Mouse (Mus musculus): ENCODE results near the gene Hnrnpa3.
"Not testable (repeated sequence)": the region's sequence is repeated elsewhere in the genome, so short reads cannot be mapped to it uniquely, and the experiment has no call there.

The Hnrnpa3 gene

GRCm38 (mm10) chr2:75637361-75637760, 21.7 kb upstream of the Hnrnpa3 start:
- DNase-seq = no peak

DNA sequence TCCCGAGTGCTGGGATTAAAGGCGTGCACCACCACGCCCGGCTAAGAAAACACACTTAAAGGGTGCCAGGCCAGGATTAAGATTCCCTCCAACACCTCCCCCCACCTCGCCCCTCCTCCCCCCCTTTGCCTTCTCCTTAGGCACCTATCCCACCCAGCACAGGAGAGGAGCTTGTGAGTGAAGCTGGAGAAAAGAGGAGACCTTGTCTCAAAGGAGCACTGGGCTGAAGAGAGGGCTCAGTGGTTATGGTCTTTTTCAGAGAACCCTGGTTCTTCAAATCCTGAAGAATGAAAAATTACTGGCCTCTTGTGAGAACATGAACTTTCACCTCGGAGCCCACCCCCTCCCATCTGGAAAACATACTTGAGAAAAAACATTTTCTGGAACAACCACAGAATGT, 21.2 kb upstream of the Hnrnpa3 start:
- DNase-seq = not testable (repeated sequence)

GRCm38 (mm10) chr2:75639535-75639934, 19.5 kb upstream of the Hnrnpa3 start:
- not testable (repeated sequence) for DNase-seq

DNA sequence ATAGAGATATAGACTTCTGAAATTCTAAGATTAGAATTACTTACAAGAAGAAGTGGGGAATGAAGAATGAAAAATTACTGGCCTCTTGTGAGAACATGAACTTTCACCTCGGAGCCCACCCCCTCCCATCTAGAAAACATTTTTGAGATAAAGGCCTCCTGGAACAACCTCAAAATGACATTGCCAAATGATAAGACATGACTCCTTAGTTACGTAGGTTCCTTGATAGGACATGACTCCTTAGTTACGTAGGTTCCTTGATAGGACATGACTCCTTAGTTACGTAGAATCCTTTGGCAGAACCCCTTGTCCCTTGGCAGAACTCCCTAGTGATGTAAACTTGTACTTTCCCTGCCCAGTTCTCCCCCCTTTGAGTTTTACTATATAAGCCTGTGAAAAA, 16.7 kb upstream of the Hnrnpa3 start:
- DNase-seq = not testable (repeated sequence)

- no peak for DNase-seq
Measured at GRCm38 (mm10) chr2:75642795-75643550, 16.1 kb upstream of the Hnrnpa3 start.

GRCm38 (mm10) chr2:75643950-75644349, 15.1 kb upstream of the Hnrnpa3 start:
- DNase-seq = no peak

DNA sequence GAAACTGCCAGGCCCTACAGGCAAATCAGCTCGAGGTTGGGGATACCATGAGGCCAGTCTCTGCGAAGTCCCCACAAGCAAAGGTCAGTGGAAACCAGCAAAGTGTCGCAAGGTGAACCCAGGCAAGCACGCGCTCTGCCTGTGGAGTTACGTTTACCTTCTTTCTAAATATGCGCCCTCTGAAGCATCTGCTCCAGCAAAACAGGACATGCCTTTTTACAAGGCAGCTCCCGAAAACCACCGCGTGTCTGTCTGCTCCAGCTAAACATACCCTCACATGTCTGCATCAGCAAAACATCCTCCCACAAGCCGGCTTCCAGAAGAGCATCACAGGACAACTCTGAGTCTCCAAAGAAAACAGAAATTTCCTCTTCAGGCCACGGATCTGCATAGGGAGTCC, 13.8 kb upstream of the Hnrnpa3 start:
- DNase-seq = no peak

GRCm38 (mm10) chr2:75650437-75650836, 8.6 kb upstream of the Hnrnpa3 start:
- no peak for DNase-seq

GRCm38 (mm10) chr2:75653150-75653549, 5.9 kb upstream of the Hnrnpa3 start:
- DNase-seq = no peak

- no peak for DNase-seq
Measured at GRCm38 (mm10) chr2:75654679-75655078, 4.4 kb upstream of the Hnrnpa3 start.

DNA sequence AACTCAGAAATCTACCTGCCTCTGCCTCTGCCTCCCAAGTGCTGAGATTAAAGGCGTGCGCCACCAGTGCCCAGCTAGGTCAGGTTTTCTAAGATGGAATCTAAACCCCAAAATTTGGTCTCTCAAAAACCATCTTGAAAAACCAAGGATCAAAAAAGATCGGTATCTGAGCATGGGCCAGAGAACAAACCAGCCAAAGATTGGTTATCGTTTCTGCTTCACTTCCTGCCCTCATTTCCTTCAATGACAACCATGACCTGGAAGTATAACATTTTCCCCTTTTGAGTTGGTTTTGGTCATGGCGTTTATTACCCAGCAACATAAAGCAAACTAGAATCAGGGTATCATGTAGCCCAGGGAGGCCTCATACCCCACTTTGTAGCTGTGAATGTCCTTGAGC, 2.1 kb upstream of the Hnrnpa3 start:
- DNase-seq = no peak

DNA sequence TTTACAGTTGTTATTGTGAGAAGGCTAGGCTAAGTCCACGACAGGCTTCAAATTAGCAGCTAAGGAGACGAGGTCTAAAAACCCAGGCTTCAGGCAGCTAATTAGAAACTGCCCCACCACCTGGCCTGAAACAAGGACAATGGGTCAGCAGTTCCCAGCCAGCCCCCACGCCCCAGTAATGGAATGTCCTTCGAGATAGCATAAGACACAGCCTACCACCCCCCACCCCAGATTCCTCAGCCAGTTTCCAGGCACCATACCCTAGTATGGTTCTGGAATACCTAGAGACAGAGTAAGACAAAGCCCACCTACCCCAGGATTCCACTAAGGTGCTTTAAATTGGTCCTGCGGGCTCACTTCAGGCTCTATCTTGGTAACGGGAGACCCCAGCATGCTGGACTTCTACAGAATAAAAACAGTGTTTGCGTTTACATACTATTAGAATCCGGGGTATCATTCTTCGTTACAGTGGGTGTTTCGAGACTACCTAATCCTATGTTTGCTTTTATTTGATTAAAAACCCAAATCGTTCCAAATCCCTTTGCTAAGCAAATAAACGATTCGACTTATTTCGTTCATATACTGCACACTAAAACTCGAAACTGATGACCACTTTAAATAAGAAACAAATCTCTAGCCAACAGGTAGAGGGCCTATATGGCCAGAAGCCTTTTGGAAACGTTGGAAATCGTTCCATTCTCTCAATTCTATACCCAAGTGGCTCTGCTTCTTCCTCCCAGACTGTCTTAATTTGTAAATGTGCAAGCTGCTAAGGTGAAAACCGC, 962 bp upstream of the Hnrnpa3 start:
- no peak for DNase-seq

DNA sequence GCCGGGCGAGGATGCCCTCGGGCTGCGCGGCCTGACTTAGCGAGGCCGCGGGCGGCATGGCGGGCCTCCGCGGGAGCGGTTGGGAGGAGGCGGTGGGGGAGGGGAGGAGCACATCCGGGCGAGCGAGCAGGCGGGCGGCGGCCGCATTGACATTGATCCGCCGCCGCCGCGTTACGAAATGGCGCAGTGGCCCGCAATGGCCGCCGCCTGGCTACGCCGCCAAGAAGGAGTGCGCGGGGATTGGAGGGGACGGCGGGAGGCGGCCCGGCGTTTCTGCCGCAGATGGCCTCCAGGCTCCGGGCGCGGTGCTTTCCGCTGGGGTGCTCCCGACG, 534 bp downstream of the Hnrnpa3 start:
- peak; percentile 87 to 94 for DNase-seq

DNA sequence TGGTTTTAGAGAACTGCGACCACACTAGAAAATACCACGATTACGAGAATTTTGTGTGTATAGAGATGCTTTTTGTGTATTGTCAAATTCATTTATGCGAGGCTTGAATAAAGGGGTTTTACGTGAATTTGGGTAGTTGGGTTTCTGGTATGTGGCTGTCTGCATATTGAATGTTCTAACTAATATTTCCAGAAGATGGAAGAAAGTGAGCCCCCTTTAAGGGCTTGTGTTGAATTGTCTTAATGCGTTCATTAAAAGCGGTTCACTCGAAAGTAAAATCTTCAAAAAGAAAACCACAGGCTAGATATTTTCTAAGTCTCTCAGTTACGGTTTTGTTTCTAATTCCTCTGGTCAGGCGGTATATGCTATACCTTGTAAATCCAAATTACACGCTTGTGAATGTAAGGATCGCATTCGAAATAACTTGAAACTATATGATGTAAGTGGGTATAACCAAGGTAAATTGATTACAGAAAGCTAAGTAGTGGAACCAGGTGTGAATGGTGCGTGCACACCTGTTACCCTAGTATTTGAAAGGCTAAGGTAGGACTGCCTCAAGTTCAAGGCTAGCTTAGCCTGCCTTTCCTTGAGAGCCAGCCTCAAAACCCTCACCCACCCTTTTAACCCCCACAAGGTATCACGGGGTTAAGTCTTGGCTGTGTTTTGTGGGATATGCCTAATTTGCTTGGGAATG, 1.3 kb downstream of the Hnrnpa3 start:
- no peak for DNase-seq

- DNase-seq = no peak
Measured at GRCm38 (mm10) chr2:75661106-75661505, 2.0 kb downstream of the Hnrnpa3 start.

GRCm38 (mm10) chr2:75669491-75670445, 10.7 kb downstream of the Hnrnpa3 start:
- no peak for DNase-seq

DNA sequence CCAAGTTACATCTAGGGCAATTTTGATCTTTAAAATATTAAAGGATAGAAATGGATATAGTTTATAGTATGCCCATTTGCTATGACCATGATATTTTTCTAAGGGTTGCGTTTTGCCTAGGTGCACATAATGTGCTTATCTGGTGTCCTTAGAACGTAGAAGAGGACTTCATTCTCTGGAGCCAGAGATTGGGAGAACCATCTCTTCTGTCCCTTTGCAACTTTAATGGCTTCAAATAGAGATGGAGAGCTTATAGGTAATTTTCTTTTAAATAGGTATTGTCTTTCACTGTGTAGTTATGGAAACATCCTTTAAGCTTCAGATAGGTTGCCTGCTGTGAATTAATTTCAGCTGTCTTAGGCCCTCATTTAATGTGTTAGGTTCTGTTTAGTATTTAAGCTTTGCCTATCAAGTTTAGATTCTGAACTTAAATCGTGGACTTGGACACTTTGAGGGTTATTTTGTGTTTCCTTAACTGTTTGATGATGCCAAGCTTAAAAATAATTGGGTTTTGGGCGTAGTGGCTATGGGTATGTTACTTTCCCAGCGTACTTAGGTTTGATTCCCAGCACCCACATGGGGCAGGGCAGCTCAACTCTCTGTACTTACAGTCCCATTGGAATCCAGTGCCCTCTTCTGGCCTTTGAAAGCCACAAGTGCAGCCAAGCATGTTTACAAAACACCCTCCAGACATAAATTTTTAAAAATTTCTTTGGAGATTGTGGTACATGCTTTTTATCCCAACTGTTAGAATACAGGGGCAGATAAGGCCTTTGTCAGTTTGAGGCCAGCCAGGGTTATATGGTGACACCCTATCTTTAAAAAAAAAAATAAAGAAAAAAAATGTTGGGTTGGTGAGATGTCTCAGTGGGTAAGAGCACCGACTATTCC, 11.6 kb downstream of the Hnrnpa3 start:
- DNase-seq = no peak

GRCm38 (mm10) chr2:75671337-75671660, 12.2 kb downstream of the Hnrnpa3 start:
- DNase-seq = no peak

GRCm38 (mm10) chr2:75672561-75672960, 13.5 kb downstream of the Hnrnpa3 start:
- no peak for DNase-seq

- no peak for DNase-seq
Measured at GRCm38 (mm10) chr2:75676567-75676966, 17.5 kb downstream of the Hnrnpa3 start.

DNA sequence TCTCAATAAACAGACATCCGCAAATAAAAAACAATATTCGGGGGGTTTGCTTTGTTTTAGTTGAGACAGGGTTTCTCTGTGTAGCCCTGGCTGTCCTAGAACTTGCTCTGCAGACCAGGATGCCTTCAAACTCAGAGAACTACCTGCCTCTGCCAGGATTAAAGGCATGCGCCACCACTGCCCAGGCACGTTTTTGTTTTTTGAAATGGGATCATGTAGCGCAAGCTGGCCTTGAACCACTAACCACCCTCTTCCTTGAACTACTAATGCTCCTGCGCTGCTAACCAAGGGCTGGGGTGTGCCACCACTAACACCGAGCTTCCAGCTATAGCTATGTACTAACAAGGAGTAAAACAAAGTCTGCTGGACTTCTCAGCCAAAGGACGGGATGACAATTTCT, 20.9 kb downstream of the Hnrnpa3 start:
- DNase-seq = no peak

DNA sequence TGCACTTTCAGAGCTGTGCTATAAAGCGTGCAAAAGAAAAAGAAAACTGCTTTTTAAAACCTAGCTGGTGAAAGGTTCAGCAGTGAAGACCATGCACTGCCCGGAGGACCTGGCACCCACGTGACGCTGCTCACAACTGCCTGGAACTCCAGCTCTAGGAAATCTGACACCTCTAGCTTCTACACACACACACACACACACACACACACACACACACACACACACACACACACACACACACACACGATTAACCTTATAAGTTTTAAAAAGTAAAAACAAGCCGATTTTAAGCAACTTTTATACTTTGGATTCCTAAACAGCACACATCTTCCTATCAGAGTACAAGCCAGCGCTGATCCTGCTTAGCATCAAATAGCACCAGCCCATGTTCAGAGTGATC, 22.4 kb downstream of the Hnrnpa3 start:
- DNase-seq = no peak
